Mouse (Mus musculus) kidney, adult 9 months (tissue): Measurements from ENCODE around the gene Nkx2-2.
"Not testable (repeated sequence)": the region's sequence is repeated elsewhere in the genome, so short reads cannot be mapped to it uniquely, and the experiment has no call there.

Experiments used
- DNase-seq: peaks from one replicate; pipeline ENCODE4 v3.0.0; 2022

Gene Nkx2-2

DNA sequence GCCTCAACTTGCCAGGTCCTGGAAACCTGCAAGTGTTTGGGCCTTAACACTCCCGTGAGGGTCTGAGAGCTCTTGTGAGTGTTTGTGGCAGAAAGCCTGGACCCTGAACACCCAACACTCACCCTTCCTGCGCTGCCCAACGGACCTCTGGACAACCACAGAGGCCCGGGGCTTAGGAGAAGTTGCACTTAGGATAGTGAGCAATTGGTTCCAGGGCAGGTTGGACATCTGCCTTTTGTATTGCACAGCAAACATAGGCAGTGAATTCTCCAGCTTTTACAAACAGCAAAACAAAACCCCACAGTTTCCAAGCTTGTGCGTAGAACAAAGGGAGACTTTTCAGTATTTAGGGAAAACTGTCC lies 12.8 kb downstream of the Nkx2-2 start:
- DNase-seq = no peak

DNA sequence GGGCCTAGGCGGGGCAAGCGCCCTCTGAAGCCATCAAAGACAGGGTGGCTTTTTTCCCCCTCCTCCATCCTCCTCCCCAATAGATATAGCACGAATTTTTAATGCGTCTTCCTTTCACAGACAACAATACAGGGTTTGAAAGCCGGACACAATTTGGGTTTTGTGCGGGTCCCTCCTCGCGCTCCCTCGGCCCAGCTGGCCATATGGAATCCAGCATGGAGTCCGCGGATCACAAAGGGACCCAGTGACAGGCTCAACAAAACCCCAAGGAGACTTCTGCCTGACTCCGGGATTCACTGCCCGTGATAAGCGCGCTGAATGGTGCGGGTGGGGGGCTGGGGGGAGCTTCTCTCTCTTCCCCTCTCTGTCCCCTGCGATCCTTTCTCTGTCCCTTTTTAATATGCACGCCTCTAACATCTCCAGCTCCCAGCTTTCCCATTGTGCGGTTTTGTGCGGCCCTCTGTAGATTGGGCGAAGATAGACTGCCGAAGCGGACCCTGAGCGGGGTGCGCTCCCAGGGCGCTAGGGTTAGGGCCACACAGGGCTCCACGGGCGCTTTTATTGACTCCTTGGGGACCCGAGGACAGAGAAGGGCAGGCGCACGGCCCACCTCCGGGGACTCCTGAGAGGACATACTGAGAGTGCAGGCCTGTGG lies 13.3 kb downstream of the Nkx2-2 start:
- no peak for DNase-seq

DNA sequence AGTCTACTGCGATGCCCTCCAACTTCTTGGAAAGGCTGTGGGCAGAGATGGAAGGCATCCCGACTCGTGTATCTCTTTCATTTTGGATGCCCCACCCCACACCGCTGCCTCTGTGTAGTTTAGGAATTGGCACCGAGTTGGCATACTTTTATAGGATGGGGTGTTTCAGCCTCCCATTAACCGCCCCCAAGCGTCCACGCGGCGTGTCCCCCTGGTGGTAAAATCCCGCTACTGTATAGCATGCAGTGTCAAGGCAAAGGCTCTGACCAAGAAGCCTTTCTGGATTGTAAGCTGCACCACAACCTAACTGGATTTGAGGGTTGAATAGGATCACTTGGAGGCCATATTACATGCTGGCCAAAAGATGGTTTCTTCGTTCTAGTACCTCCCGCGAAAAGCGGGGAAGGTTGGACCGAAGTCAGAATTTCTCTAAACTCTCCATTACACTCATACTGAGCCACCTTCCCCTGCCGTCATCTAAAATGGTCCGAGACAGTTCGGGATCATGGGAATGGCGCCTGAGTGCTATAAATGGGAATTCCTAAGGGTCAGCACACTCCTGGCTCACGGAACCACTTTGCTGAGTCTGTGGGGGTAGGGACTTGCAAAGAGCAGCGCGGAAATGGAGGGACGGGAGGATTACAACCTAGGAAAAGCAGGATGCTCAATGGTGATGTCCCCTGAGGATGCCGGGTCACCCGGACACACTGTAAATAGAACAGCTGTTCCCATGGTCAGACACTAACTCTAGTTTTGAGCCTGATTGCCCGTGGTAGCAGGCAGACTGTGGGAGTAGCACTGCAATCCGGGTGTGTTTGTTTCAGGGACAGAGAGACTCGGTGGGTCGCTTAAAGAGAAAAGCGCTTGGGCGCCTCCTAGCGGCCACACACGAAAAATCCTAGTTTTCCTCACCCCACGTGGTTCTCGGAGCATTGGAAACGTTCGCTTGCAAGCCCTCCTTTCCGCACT lies 15.7 kb downstream of the Nkx2-2 start:
- peak; percentile 53 for DNase-seq

DNA sequence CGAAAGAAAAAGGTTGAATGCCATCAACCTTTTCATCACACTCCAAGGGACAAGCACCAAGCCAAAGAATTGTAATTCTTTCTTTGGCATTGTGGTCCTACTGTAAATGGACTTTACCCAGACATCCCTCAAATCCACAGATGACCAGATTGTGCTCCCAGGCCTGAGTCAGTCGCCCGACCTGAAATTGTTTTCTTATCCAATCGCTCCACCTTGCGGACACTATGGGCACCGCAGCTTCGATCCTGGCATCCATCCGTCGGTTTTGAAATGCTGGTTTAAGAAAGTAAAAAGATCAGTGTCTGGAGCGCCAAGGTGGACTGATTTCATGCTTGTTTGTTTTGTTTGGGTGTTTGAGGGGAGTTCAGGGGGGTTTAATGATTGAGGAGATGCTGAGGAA lies 16.4 kb downstream of the Nkx2-2 start:
- DNase-seq = peak; percentile 90

DNA sequence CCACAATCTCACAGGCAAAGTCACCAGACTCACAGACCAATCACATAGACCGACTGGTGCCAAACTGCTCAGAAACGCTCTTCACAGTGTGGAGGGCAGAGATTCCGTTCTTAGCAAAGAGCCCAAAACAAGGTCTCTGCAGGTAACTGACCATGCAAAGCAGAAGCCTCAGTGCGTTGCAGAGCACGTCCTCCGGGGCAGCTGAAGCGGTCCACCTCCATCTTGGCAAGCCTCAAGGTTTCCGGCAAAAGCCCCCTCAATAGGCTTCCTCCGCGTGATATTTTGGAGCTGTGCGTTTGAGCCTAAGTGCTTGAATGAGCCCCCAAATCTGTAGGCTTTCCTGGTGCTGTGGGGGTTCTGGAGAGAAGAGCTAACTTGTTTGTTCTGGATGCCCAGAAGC lies 18.7 kb downstream of the Nkx2-2 start:
- no peak for DNase-seq

DNA sequence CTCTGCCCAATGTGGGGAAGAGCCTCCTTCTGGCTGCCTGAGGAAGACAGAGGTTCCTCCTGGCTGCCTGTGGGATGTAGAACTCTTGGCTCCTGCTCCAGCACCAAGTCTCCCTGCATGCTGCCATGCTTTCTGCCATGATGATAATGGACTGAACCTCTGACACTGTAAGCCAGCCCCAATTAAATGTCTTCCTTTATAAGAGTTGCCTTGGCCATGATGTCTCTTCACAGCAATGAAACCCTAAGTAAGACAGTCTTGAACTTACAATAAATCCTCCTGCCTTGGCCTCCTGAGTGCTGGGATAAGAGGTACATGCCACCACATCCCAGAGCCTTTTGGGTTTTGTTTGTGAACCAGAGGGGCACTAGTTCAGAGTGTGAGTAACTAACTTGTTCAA lies 20.3 kb downstream of the Nkx2-2 start:
- no peak for DNase-seq

DNA sequence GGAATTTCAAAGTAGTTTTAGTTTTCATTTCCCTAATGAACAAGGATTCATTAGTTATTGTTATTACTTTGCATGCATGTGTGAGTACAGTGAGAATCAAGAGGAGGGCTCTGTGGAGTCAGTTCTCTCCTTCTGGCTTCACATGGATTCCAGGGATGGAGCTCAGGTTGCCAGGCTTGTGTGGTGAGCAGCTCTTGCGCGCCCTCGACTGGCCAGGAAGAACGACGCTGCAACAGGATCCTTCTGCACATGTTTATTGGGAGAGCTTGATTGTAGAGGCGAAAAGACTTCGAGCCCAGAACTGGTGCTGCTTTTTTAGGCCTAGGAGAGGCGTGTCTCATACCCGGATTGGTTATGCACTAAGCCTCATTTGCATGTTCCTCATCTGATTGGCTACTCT lies 23.5 kb downstream of the Nkx2-2 start:
- not testable (repeated sequence) for DNase-seq

DNA sequence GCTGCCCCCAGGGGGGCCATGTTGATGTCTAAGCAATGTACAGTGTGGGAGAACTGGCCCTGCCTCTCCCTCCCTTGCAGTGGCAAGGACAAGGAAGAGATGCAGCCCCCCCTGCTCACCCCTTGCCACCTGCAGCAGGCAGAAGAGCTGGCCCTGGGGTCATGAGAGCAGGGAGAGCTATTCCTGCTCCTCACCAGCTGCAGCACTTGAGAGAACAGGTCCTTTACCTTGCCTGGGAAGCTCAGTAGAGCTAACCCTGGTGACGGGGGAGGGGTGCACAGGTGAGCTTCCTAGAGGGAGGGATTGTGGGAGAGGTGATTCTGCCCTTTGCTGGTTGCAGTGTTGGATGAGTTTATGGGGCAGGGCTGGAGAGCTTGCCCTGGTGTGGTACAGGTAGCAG lies 28.2 kb downstream of the Nkx2-2 start:
- DNase-seq = no peak

DNA sequence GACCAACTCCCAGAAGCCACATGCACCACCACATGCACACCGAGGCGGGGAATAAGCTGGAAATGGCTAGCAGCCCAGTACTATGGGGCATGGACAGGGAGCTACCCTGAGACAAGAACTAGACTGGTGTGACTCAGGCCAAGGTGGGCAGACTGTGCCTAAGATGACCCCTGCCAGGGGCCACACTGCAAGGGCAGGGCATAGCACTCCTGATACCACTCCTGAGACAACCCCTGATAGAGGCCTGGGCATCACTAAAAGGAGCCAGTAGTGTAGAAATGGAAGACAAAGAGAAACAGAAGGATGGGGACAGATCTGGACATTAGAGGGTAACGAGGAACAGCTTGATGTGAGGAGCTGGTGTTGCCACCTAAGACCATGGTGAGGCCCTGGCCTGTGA lies 28.7 kb downstream of the Nkx2-2 start:
- no peak for DNase-seq

DNA sequence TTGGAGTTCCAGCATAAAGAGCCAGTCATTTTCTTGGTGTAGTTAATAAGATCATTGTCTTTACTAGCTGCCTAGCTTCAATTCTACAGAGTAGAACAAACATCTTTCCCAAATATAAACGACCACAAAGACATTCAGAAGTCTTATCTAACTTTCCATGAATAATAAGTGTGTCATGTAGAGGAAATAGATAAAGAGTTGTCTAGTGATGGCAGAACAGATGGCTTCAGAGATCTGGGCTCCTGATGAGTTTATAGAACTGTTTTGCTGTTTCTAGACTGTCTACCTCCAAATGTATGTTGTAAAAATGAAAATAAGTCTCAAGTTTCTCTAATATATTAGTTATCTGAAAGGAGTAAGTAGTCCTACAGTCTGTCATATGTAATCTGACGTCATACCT lies 41.5 kb downstream of the Nkx2-2 start:
- no peak for DNase-seq
